10 mouse cellular contexts compared by ENCODE assay signal in genomic region chr5:135968781-135969180, GRCm38 (mm10). TPM values are rescaled to one million over a fixed set of nuclear protein-coding genes. Genes with fewer than 3 reads are reported as not detected.
DNase-seq lines count a peak whose midpoint lies in the region; ATAC-seq and TF ChIP-seq lines count a peak whose summit lies in the region.
"Had no signal": no experiment of that assay in that cellular context is flagged by ENCODE, and none has a peak within 500 bp of the region (broad histone marks: within the 10 kb centered on the region; RNA-seq: fewer than 3 reads in every experiment).

No protein-coding gene starts in this region.

- H3K9ac ChIP-seq in forebrain, postnatal 0 days: no peak overlapping the region
- no peak overlapping the region for H3K9ac ChIP-seq in forebrain, embryonic 15.5 days (replicated peaks)
- H3K9ac ChIP-seq in liver, adult 2 months (ENCODE audit: low read depth, low read length): no peak overlapping the region
- H3K9ac ChIP-seq in liver, embryonic 11.5 days (ENCODE audit: low read depth, low read length): no peak overlapping the region
- H3K9ac ChIP-seq: heart, embryonic 13.5 days had no signal

- TF ChIP-seq POLR2A in liver, adult 2 months (IDR thresholded peaks at IDR 0.05; ENCODE audit: extremely low read depth, insufficient read depth, low read length): no peak

- H3K4me2 ChIP-seq in forebrain, postnatal 0 days (ENCODE audit: low read depth): no peak overlapping the region
- H3K4me2 ChIP-seq in forebrain, embryonic 15.5 days (replicated peaks): no peak overlapping the region
- no peak overlapping the region for H3K4me2 ChIP-seq in liver, embryonic 11.5 days
- H3K4me2 ChIP-seq: heart, embryonic 13.5 days had no signal

- no peak overlapping the region for H3K4me3 ChIP-seq in forebrain, postnatal 0 days (ENCODE audit: low read depth, low read length)
- no peak overlapping the region for H3K4me3 ChIP-seq in forebrain, embryonic 15.5 days
- H3K4me3 ChIP-seq in liver, adult 2 months (ENCODE audit: insufficient read depth, low read depth, low read length): no peak overlapping the region
- H3K4me3 ChIP-seq in liver, embryonic 11.5 days (ENCODE audit: low read depth, low read length): no peak overlapping the region
- H3K4me3 ChIP-seq: heart, embryonic 13.5 days had no signal

- WGBS in forebrain, postnatal 0 days: 75% methylated on average over 1 of the region's 1 CpGs
- 65% methylated on average over 1 of the region's 1 CpGs for WGBS in forebrain, embryonic 15.5 days
- 56% methylated on average over 1 of the region's 1 CpGs for WGBS in liver, adult 2 months
- WGBS in liver, embryonic 11.5 days: 39% methylated on average over 1 of the region's 1 CpGs

- H3K27ac ChIP-seq in forebrain, postnatal 0 days (ENCODE audit: low read depth, low read length): no peak overlapping the region
- no peak overlapping the region for H3K27ac ChIP-seq in forebrain, embryonic 15.5 days (replicated peaks)
- H3K27ac ChIP-seq in liver, adult 2 months (replicated peaks; ENCODE audit: insufficient read depth, low read depth, low read length): no peak overlapping the region
- H3K27ac ChIP-seq in liver, embryonic 11.5 days (ENCODE audit: low read depth, low read length): no peak overlapping the region
- H3K27ac ChIP-seq: heart, embryonic 13.5 days; macrophage had no signal

- no peaks in the 10 kb centered on the region for H3K36me3 ChIP-seq in forebrain, postnatal 0 days (ENCODE audit: insufficient read depth)
- H3K36me3 ChIP-seq in forebrain, embryonic 15.5 days: no peaks in the 10 kb centered on the region
- H3K36me3 ChIP-seq in liver, adult 2 months (ENCODE audit: control insufficient read depth, insufficient read depth, low read length): no peaks in the 10 kb centered on the region
- H3K36me3 ChIP-seq in liver, embryonic 11.5 days (ENCODE audit: control insufficient read depth, insufficient read depth, low read length): no peaks in the 10 kb centered on the region
- H3K36me3 ChIP-seq: heart, embryonic 13.5 days had no signal

- ATAC-seq in forebrain, postnatal 0 days: no peak
- no peak for ATAC-seq in forebrain, embryonic 15.5 days (replicated peaks)
- ATAC-seq in liver, embryonic 11.5 days (replicated peaks; ENCODE audit: low FRiP score): no peak

- H3K79me2 ChIP-seq in liver, adult 2 months (ENCODE audit: control insufficient read depth, insufficient read depth, low read length): no peaks in the 10 kb centered on the region

- no peaks in the 10 kb centered on the region; the same call in 1 of the 2 replicates for H3K4me1 ChIP-seq in forebrain, postnatal 0 days (ENCODE audit: insufficient read depth)
- peaks cover 5% of the 10 kb centered on the region for H3K4me1 ChIP-seq in forebrain, embryonic 15.5 days
- no peaks in the 10 kb centered on the region for H3K4me1 ChIP-seq in liver, adult 2 months (ENCODE audit: control insufficient read depth, insufficient read depth, low read length)
- H3K4me1 ChIP-seq in liver, embryonic 11.5 days (replicated peaks; ENCODE audit: control insufficient read depth, insufficient read depth, low read length): peaks cover 4% of the 10 kb centered on the region; the same call in 1 of the 2 replicates

- peak; percentile 33 for DNase-seq in forebrain, postnatal 0 days
- DNase-seq in liver, adult 2 months (ENCODE audit: extremely low read depth, low read depth, low spot score): peak; percentile 39
- DNase-seq in liver, embryonic 11.5 days (ENCODE audit: low spot score): no peak
- peak; percentile 64 for DNase-seq in T-cell, adult 2 months (ENCODE audit: low spot score)
- peak; percentile 88 for DNase-seq in induced T-regulatory cell, adult 2 months (ENCODE audit: low read depth)
- DNase-seq in retina, embryonic 14.5 days (ENCODE audit: low spot score): peak; percentile 64
- no peak for DNase-seq in yolk sac, embryonic 10.5 days (ENCODE audit: low spot score)

- no peaks in the 10 kb centered on the region for H3K27me3 ChIP-seq in forebrain, postnatal 0 days (ENCODE audit: insufficient read depth, low read length)
- 0 out of 2 replicates have a peak, but pooled peaks cover 4% of the 10 kb centered on the region for H3K27me3 ChIP-seq in forebrain, embryonic 15.5 days
- H3K27me3 ChIP-seq in liver, adult 2 months (ENCODE audit: control insufficient read depth, insufficient read depth, low read length): no peaks in the 10 kb centered on the region
- 0 out of 2 replicates have a peak, but pooled peaks cover 4% of the 10 kb centered on the region for H3K27me3 ChIP-seq in liver, embryonic 11.5 days (replicated peaks; ENCODE audit: control insufficient read depth, insufficient read depth, low read length)

- H3K9me3 ChIP-seq in forebrain, postnatal 0 days (ENCODE audit: low read length): no peaks in the 10 kb centered on the region
- H3K9me3 ChIP-seq in forebrain, embryonic 15.5 days: no peaks in the 10 kb centered on the region
- H3K9me3 ChIP-seq in liver, embryonic 11.5 days (ENCODE audit: control insufficient read depth, low read length): no peaks in the 10 kb centered on the region
- H3K9me3 ChIP-seq: heart, embryonic 13.5 days had no signal

- peak; percentile 62 for TF ChIP-seq CTCF in forebrain, postnatal 0 days (IDR thresholded peaks at IDR 0.05; ENCODE audit: low read depth)
- TF ChIP-seq CTCF in liver, adult 2 months (IDR thresholded peaks at IDR 0.05; ENCODE audit: low read depth, low read length): no peak

RNA-seq across cellular contexts. Expression of gene Ssc4d, which starts 5.5 kb away (rescaled TPM):
- total RNA-seq in forebrain, postnatal 0 days (2014; rRNA removed): 6.5 and 7.0 TPM in 2 replicates
- polyA plus RNA-seq in forebrain, postnatal 0 days (2015; fragmentation: Nextera tagmentation; extraction: Ambion mirVana): 2.5 and 4.0 TPM in 2 replicates
- polyA plus RNA-seq in forebrain, embryonic 15.5 days (2015; fragmentation: Nextera tagmentation; extraction: Ambion mirVana): 0.87 and 1.2 TPM in 2 replicates
- 4.0 and 4.8 TPM in 2 replicates for total RNA-seq in liver, adult 2 months (2014; rRNA removed)
- polyA plus RNA-seq in liver, adult 2 months (2012; rRNA removed): 5.8 and 6.5 TPM in 2 replicates
- polyA plus RNA-seq in liver, embryonic 11.5 days (2014; fragmentation: Nextera tagmentation; extraction: Ambion mirVana): 3.0 and 3.1 TPM in 2 replicates

RNA-seq across cellular contexts. Expression of gene Zp3, which starts 11.1 kb away (rescaled TPM):
- 0.14 TPM in 1 of 2 replicates, not detected in the other for total RNA-seq in forebrain, postnatal 0 days (2014; rRNA removed)
- polyA plus RNA-seq in forebrain, postnatal 0 days (2015; fragmentation: Nextera tagmentation; extraction: Ambion mirVana): 0.14 and 0.23 TPM in 2 replicates
- polyA plus RNA-seq in forebrain, embryonic 15.5 days (2015; fragmentation: Nextera tagmentation; extraction: Ambion mirVana): not detected in 2 replicates
- not detected in 2 replicates for total RNA-seq in liver, adult 2 months (2014; rRNA removed)
- polyA plus RNA-seq in liver, adult 2 months (2012; rRNA removed): not detected in 2 replicates
- not detected in 2 replicates for polyA plus RNA-seq in liver, embryonic 11.5 days (2014; fragmentation: Nextera tagmentation; extraction: Ambion mirVana)
- polyA plus RNA-seq: macrophage had no signal

RNA-seq across cellular contexts. Expression of gene Dtx2, which starts 25.8 kb away (rescaled TPM):
- total RNA-seq in forebrain, postnatal 0 days (2014; rRNA removed): 19.5 and 25.3 TPM in 2 replicates
- 17.6 and 20.0 TPM in 2 replicates for polyA plus RNA-seq in forebrain, postnatal 0 days (2015; fragmentation: Nextera tagmentation; extraction: Ambion mirVana)
- 26.6 and 27.6 TPM in 2 replicates for polyA plus RNA-seq in forebrain, embryonic 15.5 days (2015; fragmentation: Nextera tagmentation; extraction: Ambion mirVana)
- total RNA-seq in liver, adult 2 months (2014; rRNA removed): 1.0 and 1.9 TPM in 2 replicates
- polyA plus RNA-seq in liver, adult 2 months (2012; rRNA removed): 4.3 and 7.1 TPM in 2 replicates
- polyA plus RNA-seq in liver, embryonic 11.5 days (2014; fragmentation: Nextera tagmentation; extraction: Ambion mirVana): 20.0 and 20.3 TPM in 2 replicates

RNA-seq across cellular contexts. Expression of gene Ywhag, which starts 34.4 kb away (rescaled TPM):
- 220 and 286 TPM in 2 replicates for total RNA-seq in forebrain, postnatal 0 days (2014; rRNA removed)
- polyA plus RNA-seq in forebrain, postnatal 0 days (2015; fragmentation: Nextera tagmentation; extraction: Ambion mirVana): 603 and 867 TPM in 2 replicates
- polyA plus RNA-seq in forebrain, embryonic 15.5 days (2015; fragmentation: Nextera tagmentation; extraction: Ambion mirVana): 664 and 720 TPM in 2 replicates
- total RNA-seq in liver, adult 2 months (2014; rRNA removed): 23.0 and 30.9 TPM in 2 replicates
- polyA plus RNA-seq in liver, adult 2 months (2012; rRNA removed): 42.4 and 50.4 TPM in 2 replicates
- 97.3 and 99.8 TPM in 2 replicates for polyA plus RNA-seq in liver, embryonic 11.5 days (2014; fragmentation: Nextera tagmentation; extraction: Ambion mirVana)

Comparison
In these comparisons a context has a peak if more than half of its experiments do, and no peak if none do; other contexts are left out.
1. DNase-seq: peak in forebrain, postnatal 0 days (single experiment), liver, adult 2 months (single experiment), T-cell, adult 2 months (single experiment), induced T-regulatory cell, adult 2 months (single experiment) and retina, embryonic 14.5 days (single experiment); none in liver, embryonic 11.5 days (single experiment) and yolk sac, embryonic 10.5 days (single experiment).